Mouse (Mus musculus): ENCODE measurements around the gene Dlgap4.

DNA sequence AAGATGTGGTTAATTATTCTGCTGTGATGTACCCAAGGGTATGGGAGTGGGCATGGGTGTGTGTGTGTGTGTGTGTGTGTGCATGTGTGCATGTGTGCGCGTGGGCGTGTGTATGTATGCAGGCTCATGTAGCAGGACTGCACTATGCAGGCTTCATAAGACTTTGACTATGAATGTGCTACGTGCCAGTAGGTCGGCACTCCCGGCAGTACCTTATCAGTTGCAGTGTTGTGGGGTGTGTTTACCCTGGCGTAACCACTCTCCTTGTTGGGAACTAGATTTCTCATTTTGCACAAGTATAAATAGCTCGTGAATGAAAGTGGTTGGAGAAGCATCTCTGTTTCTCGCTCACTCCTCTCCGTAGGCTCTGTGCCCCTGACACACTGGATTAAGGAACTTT is 30.6 kb upstream of the Dlgap4 start:
- TF ChIP-seq CTCF (conservative IDR thresholded peaks at IDR 0.05; ENCODE audit: low read length) (no peak), POU5F1 (IDR thresholded peaks at IDR 0.05; ENCODE audit: borderline replicate concordance, low read length) (no peak), NANOG (IDR thresholded peaks at IDR 0.05; ENCODE audit: borderline replicate concordance, low read length) (no peak)
